Mouse (Mus musculus) testis, adult 2 months (tissue): Measurements from ENCODE around the gene Drd1. TPM values are rescaled to one million over a fixed set of nuclear protein-coding genes. Genes with fewer than 3 reads are reported as not detected.

Source experiments
- H3K27ac ChIP-seq: fragments of 200-500 bp; 2 replicates; pipeline ENCODE4 v1.5.1; 2012; ENCODE audit warnings: low read depth, low read length; ENCODE audit not compliant: control insufficient read depth, insufficient read depth
- H3K27me3 ChIP-seq: fragments of 200-500 bp; 2 replicates; pipeline ENCODE4 v1.6.1; 2012; ENCODE audit warnings: mild to moderate bottlenecking, low read length, moderate library complexity; ENCODE audit not compliant: control insufficient read depth, insufficient read depth
- H3K36me3 ChIP-seq: fragments of 200-500 bp; 2 replicates; pipeline ENCODE4 v1.6.1; 2012; ENCODE audit warnings: mild to moderate bottlenecking, low read length; ENCODE audit not compliant: control insufficient read depth, insufficient read depth
- H3K4me1 ChIP-seq: fragments of 200-500 bp; 2 replicates; pipeline ENCODE4 v1.6.1; 2012; ENCODE audit warnings: low read length; ENCODE audit not compliant: control insufficient read depth, insufficient read depth
- H3K4me3 ChIP-seq: fragments of 200-500 bp; 2 replicates; pipeline ENCODE4 v1.5.1; 2012; ENCODE audit warnings: low read depth, mild to moderate bottlenecking, low read length, moderate library complexity, mixed read lengths; ENCODE audit not compliant: control insufficient read depth
- CTCF ChIP-seq: fragments of 200-500 bp; IDR thresholded peaks from 2 replicates; pipeline ENCODE4 v1.5.1; 2012; ENCODE audit warnings: low read depth, mild to moderate bottlenecking, inconsistent platforms, low read length, moderate library complexity; ENCODE audit not compliant: control insufficient read depth, insufficient read depth, insufficient replicate concordance
- POLR2A ChIP-seq: fragments of 200-500 bp; IDR thresholded peaks from 2 replicates; pipeline ENCODE4 v1.6.1; 2012; ENCODE audit warnings: low read depth, mild to moderate bottlenecking, inconsistent platforms, low read length, moderate library complexity; ENCODE audit not compliant: control insufficient read depth
- polyA plus RNA-seq: library from polyadenylated mRNA; depleted of rRNA; stranded (reverse); fragments of >200 nt; gene quantifications from 2 replicates; pipeline ENCODE4 v1.2.3, GENCODE M21; 2012

The Drd1 gene
- polyA plus RNA-seq, 1 experiment = 0.02 TPM

DNA sequence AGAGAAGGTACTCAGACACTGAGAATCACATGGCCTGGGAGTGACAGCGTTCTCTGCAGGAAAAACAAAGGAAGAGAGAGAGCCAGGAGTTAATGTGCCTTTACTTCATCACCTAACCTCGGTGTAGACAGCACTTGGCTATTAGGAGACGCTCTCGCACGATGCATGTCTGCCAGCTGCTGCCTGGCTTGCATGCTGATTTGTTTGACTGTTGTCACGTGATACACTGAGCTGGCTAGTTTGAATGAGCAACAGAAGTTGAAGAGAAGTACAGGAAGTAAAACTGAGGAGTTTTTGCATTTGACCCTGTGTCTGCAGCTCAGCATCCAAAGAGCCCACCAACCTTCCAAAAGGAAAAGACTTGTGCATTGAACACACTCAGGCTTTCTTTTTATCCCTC is 39.5 kb upstream of the Drd1 start:
- TF ChIP-seq CTCF (no peak), POLR2A (no peak)
- Histone ChIP-seq H3K4me3 (no peak overlapping the region), H3K27me3 (no peaks in the 10 kb centered on the region), H3K27ac (no peak overlapping the region), H3K36me3 (no peaks in the 10 kb centered on the region), H3K4me1 (no peaks in the 10 kb centered on the region)

DNA sequence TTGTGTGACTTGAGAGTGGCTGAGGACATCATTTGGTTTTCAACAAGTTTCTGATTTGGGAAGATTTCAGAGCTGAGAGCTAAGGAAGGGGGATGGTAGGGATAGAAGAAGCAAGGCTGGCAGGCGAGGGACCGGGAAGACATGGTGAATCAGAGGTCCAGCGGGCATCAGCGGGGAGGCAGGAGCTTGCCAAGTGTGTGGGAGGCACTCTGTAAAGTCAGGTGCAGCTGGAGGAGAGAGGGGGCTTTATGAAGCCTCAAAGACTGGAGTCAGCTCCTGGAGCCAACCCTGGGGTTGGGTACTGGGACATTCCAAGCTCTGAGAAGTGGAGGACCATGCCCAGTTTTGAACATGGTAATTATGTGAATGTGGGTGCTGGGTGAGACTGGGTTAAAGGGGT is 38.8 kb upstream of the Drd1 start:
- Histone ChIP-seq H3K4me3 (no peak overlapping the region), H3K36me3 (no peaks in the 10 kb centered on the region)
- no peak for TF ChIP-seq CTCF
- no peak for TF ChIP-seq POLR2A

DNA sequence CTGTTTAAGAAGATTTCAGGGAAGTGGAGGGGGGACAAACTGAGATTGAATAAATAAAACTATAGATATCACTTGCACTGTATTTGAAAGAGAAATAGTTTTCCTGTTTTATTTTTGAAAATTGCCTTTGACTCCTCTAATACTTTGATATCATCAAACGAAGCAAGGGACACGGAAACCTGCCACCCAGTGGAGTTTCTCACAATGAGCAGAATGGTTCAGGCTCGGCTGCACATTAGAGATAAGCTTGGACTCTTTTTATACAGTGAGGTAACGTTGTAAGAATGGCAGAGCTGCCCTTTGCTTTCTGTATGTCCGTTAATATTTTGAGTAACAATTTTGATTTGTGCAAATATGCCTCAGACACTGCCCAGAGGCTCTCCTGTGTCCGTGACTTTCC is 36.2 kb upstream of the Drd1 start:
- Histone ChIP-seq H3K36me3 (no peaks in the 10 kb centered on the region), H3K4me1 (no peaks in the 10 kb centered on the region), H3K27me3 (no peaks in the 10 kb centered on the region)

More for the DNA sequence above, 38.8 kb upstream of the Drd1 start:
- Histone ChIP-seq H3K4me1 (no peaks in the 10 kb centered on the region), H3K27me3 (no peaks in the 10 kb centered on the region), H3K27ac (no peak overlapping the region)

DNA sequence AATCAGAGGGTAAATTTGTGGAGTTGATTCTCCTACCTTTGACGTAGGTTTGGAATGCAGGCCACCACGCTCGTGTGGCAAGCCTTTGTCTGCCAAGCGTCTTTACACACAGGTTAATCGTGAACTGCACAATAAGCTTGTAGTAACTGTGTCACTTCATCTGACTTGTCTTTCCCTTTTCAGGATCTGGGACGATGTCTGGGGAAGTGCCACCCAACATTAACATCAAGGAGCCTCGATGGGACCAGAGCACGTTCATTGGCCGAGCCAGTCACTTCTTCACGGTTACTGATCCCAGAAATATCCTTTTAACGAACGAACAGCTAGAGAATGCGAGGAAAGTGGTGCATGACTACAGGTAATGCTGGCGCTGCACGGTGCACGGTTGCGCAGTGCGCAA is 29.8 kb upstream of the Drd1 start:
- no peaks in the 10 kb centered on the region for H3K27me3 ChIP-seq
- no peaks in the 10 kb centered on the region for H3K36me3 ChIP-seq
- TF ChIP-seq POLR2A (no peak), CTCF (no peak)
- no peak overlapping the region for H3K4me3 ChIP-seq
- no peaks in the 10 kb centered on the region for H3K4me1 ChIP-seq
- no peak overlapping the region for H3K27ac ChIP-seq

More for the DNA sequence above, 36.2 kb upstream of the Drd1 start:
- H3K4me3 ChIP-seq = no peak overlapping the region
- no peak for TF ChIP-seq POLR2A
- TF ChIP-seq CTCF = no peak
- H3K27ac ChIP-seq = no peak overlapping the region

DNA sequence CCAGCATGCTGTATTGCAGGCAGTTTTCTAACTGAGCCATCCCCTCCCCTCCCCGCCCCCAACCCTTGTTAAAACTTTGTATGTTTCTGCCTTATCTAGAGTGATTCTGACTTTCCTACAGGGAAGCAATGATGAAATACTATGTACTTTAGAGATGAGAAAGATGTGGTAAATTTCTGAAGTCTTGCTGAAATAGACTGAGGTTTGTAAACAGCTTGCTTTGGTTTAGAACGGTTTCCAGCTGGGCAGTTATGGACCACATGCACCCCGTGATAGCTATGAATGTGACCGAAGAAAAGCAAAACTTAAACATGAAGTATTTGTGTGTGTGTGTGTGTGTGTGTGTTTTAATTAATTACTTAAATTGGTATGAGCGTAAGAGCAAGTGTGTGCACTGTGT is 29.3 kb upstream of the Drd1 start:
- TF ChIP-seq POLR2A (no peak), CTCF (no peak)
- H3K4me3 ChIP-seq = no peak overlapping the region
- H3K27ac ChIP-seq = no peak overlapping the region
- no peaks in the 10 kb centered on the region for H3K27me3 ChIP-seq
- no peaks in the 10 kb centered on the region for H3K36me3 ChIP-seq
- H3K4me1 ChIP-seq = no peaks in the 10 kb centered on the region

DNA sequence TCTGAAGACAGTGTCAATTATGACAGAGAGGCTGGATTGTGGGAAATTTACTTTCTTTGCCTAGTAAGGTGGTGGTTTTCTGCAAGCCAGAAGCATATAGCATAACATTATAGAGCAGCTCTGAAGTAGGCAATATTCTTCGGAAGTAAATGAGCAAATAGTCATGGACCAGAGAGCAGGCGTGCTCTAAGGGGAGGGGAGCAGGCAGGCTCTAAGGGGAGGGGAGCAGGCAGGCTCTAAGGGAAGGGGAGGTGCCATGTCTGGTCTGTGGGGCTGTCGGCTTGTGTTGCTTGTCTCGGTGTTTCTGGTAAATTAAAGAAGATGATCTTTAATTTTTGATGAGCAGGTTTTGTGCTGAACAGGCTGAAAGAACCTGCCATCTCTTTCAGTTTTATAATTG is 28.7 kb upstream of the Drd1 start:
- Histone ChIP-seq H3K27ac (no peak overlapping the region), H3K27me3 (no peaks in the 10 kb centered on the region), H3K36me3 (no peaks in the 10 kb centered on the region), H3K4me3 (no peak overlapping the region), H3K4me1 (no peaks in the 10 kb centered on the region)
- TF ChIP-seq CTCF = no peak
- no peak for TF ChIP-seq POLR2A

DNA sequence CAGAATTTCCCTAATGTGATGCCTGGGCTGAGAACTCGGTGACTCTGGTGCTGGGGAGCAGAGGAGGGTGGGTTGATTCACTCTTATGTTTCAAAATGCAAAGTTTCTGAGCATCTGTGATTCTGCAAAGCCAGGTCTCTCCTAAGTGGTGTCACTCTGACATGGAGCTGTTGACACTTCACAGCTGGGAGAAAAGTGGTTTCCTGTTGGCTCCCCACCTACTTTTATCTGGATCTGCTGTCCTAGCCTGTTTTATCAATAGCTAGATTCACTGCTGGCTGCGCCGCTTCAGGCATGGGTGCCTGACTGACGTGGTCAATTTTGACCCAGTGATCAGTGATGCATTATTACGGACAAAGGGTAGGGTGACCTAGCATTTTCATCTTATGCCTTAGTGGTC is 27.4 kb upstream of the Drd1 start:
- TF ChIP-seq POLR2A = no peak
- TF ChIP-seq CTCF = no peak
- no peaks in the 10 kb centered on the region for H3K27me3 ChIP-seq

DNA sequence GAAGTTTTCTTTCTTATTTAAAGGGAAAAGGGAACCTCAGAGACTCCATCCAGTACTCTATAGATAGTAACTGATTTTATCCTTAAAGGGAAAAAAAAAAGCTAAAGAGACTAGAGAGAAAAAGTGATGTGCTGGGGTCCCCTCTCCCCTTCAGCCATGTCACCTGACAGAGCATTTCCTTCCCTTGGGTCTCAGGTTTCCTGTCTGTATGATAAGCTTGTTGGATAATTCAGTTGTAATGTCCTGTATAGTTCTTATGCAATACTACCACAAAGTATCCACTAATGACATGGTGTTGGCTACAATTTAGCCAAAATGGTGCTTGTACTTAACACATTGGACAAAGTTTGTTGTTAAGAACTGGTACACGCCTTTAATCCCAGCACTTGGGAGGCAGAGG is 25.3 kb upstream of the Drd1 start:
- Histone ChIP-seq H3K27me3 (no peaks in the 10 kb centered on the region), H3K4me1 (no peaks in the 10 kb centered on the region), H3K27ac (no peak overlapping the region), H3K4me3 (no peak overlapping the region), H3K36me3 (no peaks in the 10 kb centered on the region)
- no peak for TF ChIP-seq POLR2A

More for the DNA sequence above, 27.4 kb upstream of the Drd1 start:
- Histone ChIP-seq H3K27ac (no peak overlapping the region), H3K4me3 (no peak overlapping the region), H3K4me1 (no peaks in the 10 kb centered on the region), H3K36me3 (no peaks in the 10 kb centered on the region)
